Mouse (Mus musculus): Measurements from ENCODE around the gene Atxn7l3b. TPM values are rescaled to one million over a fixed set of nuclear protein-coding genes. Genes with fewer than 3 reads are reported as not detected.
A peak's percentile ranks its signal among the peaks of the same experiment; 100 is the strongest.

Gene Atxn7l3b
- polyA plus RNA-seq (2012; rRNA removed) (11.2 and 14.2 TPM in 2 replicates), polyA plus RNA-seq (2014; fragmentation: Nextera tagmentation; extraction: Ambion mirVana) (30.0 and 35.8 TPM in 2 replicates)

GRCm38 (mm10) chr10:112928452-112929221 lies at the start of gene Atxn7l3b:
Atxn7l3b (minus strand) TSS chr10:112929001.
- Histone ChIP-seq H3K27ac (peak within 1 kb of the TSS; percentile 69), H3K4me1 (replicated peaks; ENCODE audit: control insufficient read depth in 2 of 2, insufficient read depth in 2 of 2, low read length in 1 of 2) (peaks cover 8 to 14% of the 10 kb centered on the region in 2 experiments; a peak in 3 of 4 replicates), H3K9ac (replicated peaks) (peak within 1 kb of the TSS; percentile 90), H3K9me3 (ENCODE audit: control insufficient read depth, low read length) (no peaks in the 10 kb centered on the region), H3K36me3 (replicated peaks; ENCODE audit: control insufficient read depth, insufficient read depth, low read depth) (no peaks in the 10 kb centered on the region; the same call in none of the 2 replicates), H3K27me3 (ENCODE audit: control insufficient read depth, insufficient read depth, low read length) (no peaks in the 10 kb centered on the region), H3K4me3 (ENCODE audit: insufficient read depth in 1 of 2, low read depth in 2 of 2, low read length in 2 of 2) (peak within 1 kb of the TSS; percentile 88 to 91), H3K4me2 (ENCODE audit: low read depth) (peak within 1 kb of the TSS; percentile 75)
- ATAC-seq (ENCODE audit: insufficient read depth): peak; percentile 99
- DNase-seq (ENCODE audit: low read depth in 3 of 3, low spot score in 3 of 3): peak; percentile 71 to 77 (median 75)
- WGBS (ENCODE audit: insufficient replicate concordance): 1% methylated on average over 70 of the region's 70 CpGs
- TF ChIP-seq CTCF (IDR thresholded peaks at IDR 0.05; ENCODE audit: low read depth) (0 out of 2 replicates have a peak, but pooled peaks have one; percentile 2), EP300 (IDR thresholded peaks at IDR 0.05; ENCODE audit: low read depth) (no peak)

GRCm38 (mm10) chr10:112977586-112977985 lies 48.8 kb upstream of the Atxn7l3b start:
- DNase-seq (ENCODE audit: low read depth in 3 of 3, low spot score in 3 of 3) (no peak), ATAC-seq (ENCODE audit: insufficient read depth) (no peak)
- no peak overlapping the region for H3K4me2 ChIP-seq (ENCODE audit: low read depth)
- H3K27ac ChIP-seq: no peak overlapping the region
- H3K4me1 ChIP-seq (replicated peaks; ENCODE audit: control insufficient read depth in 2 of 2, insufficient read depth in 2 of 2, low read length in 1 of 2): no peaks in the 10 kb centered on the region; a peak in 1 of 4 replicates
- 69% methylated on average over 4 of the region's 4 CpGs for WGBS (ENCODE audit: insufficient replicate concordance)
- no peaks in the 10 kb centered on the region for H3K36me3 ChIP-seq (replicated peaks; ENCODE audit: control insufficient read depth, insufficient read depth, low read depth)
- H3K9ac ChIP-seq (replicated peaks): no peak overlapping the region
- H3K27me3 ChIP-seq (ENCODE audit: control insufficient read depth, insufficient read depth, low read length): no peaks in the 10 kb centered on the region
- H3K4me3 ChIP-seq (ENCODE audit: insufficient read depth in 1 of 2, low read depth in 2 of 2, low read length in 2 of 2): no peak overlapping the region
- TF ChIP-seq CTCF (IDR thresholded peaks at IDR 0.05; ENCODE audit: low read depth) (no peak), EP300 (IDR thresholded peaks at IDR 0.05; ENCODE audit: low read depth) (no peak)
- H3K9me3 ChIP-seq (ENCODE audit: control insufficient read depth, low read length): no peaks in the 10 kb centered on the region

GRCm38 (mm10) chr10:112973286-112974026 lies 44.7 kb upstream of the Atxn7l3b start:
- peak; percentile 62 for ATAC-seq (ENCODE audit: insufficient read depth)
- Histone ChIP-seq H3K36me3 (replicated peaks; ENCODE audit: control insufficient read depth, insufficient read depth, low read depth) (no peaks in the 10 kb centered on the region), H3K27ac (no peak overlapping the region), H3K27me3 (ENCODE audit: control insufficient read depth, insufficient read depth, low read length) (no peaks in the 10 kb centered on the region), H3K9me3 (ENCODE audit: control insufficient read depth, low read length) (no peaks in the 10 kb centered on the region), H3K4me3 (ENCODE audit: insufficient read depth in 1 of 2, low read depth in 2 of 2, low read length in 2 of 2) (no peak overlapping the region), H3K9ac (replicated peaks) (no peak overlapping the region), H3K4me1 (replicated peaks; ENCODE audit: control insufficient read depth in 2 of 2, insufficient read depth in 2 of 2, low read length in 1 of 2) (no peaks in the 10 kb centered on the region), H3K4me2 (ENCODE audit: low read depth) (no peak overlapping the region)
- TF ChIP-seq CTCF (IDR thresholded peaks at IDR 0.05; ENCODE audit: low read depth): no peak
- no peak for TF ChIP-seq EP300 (IDR thresholded peaks at IDR 0.05; ENCODE audit: low read depth)
- 29% methylated on average over 5 of the region's 5 CpGs for WGBS (ENCODE audit: insufficient replicate concordance)
- DNase-seq (ENCODE audit: low read depth in 3 of 3, low spot score in 3 of 3): no peak

GRCm38 (mm10) chr10:112970002-112970589 lies 41.3 kb upstream of the Atxn7l3b start:
- Histone ChIP-seq H3K4me3 (ENCODE audit: insufficient read depth in 1 of 2, low read depth in 2 of 2, low read length in 2 of 2) (no peak overlapping the region), H3K9me3 (ENCODE audit: control insufficient read depth, low read length) (no peaks in the 10 kb centered on the region), H3K27ac (no peak overlapping the region), H3K9ac (replicated peaks) (no peak overlapping the region), H3K4me1 (replicated peaks; ENCODE audit: control insufficient read depth in 2 of 2, insufficient read depth in 2 of 2, low read length in 1 of 2) (no peaks in the 10 kb centered on the region), H3K4me2 (ENCODE audit: low read depth) (no peak overlapping the region), H3K36me3 (replicated peaks; ENCODE audit: control insufficient read depth, insufficient read depth, low read depth) (no peaks in the 10 kb centered on the region), H3K27me3 (ENCODE audit: control insufficient read depth, insufficient read depth, low read length) (no peaks in the 10 kb centered on the region)
- WGBS (ENCODE audit: insufficient replicate concordance): 54% methylated on average over 2 of the region's 2 CpGs
- ATAC-seq (ENCODE audit: insufficient read depth): no peak
- no peak for DNase-seq (ENCODE audit: low read depth in 3 of 3, low spot score in 3 of 3)
- TF ChIP-seq CTCF (IDR thresholded peaks at IDR 0.05; ENCODE audit: low read depth) (no peak), EP300 (IDR thresholded peaks at IDR 0.05; ENCODE audit: low read depth) (no peak)

Measured in liver, embryonic 14.5 days (tissue).